Mouse (Mus musculus) bone marrow, adult 2 months (tissue): ENCODE measurements around the gene Bpgm.

Experiments used
- CTCF ChIP-seq: fragments of 200-500 bp; IDR thresholded peaks from 2 replicates; pipeline ENCODE4 v1.5.1; 2011; ENCODE audit warnings: low read length, control low read depth; ENCODE audit not compliant: control insufficient read depth, insufficient read depth
- POLR2A ChIP-seq: fragments of 200-500 bp; IDR thresholded peaks from 2 replicates; pipeline ENCODE4 v1.6.1; 2011; ENCODE audit warnings: low read depth, mild to moderate bottlenecking, control low read depth, low read length, borderline replicate concordance; ENCODE audit not compliant: control insufficient read depth

GRCm38 (mm10) chr6:34520912-34521311 lies 44.9 kb downstream of the Bpgm start:
- no peak for TF ChIP-seq CTCF
- TF ChIP-seq POLR2A: no peak
